Mouse (Mus musculus) lung, postnatal 0 days (tissue): Measurements from ENCODE around the gene Fry.

ENCODE experiments used
- CTCF ChIP-seq: IDR thresholded peaks from 2 replicates; pipeline ENCODE4 v1.5.1; 2016; ENCODE audit warnings: antibody characterized with exemption, mild to moderate bottlenecking
- EP300 ChIP-seq: IDR thresholded peaks from 2 replicates; pipeline ENCODE4 v1.6.1; 2016; ENCODE audit warnings: antibody characterized with exemption, mild to moderate bottlenecking, control low read depth

GRCm38 (mm10) chr5:150131166-150131565, 12.7 kb downstream of the Fry start:
- TF ChIP-seq EP300 (no peak), CTCF (no peak)
